Mouse (Mus musculus) megakaryocyte, embryonic 14.5 days (primary cell): ENCODE results near the gene Celf5.

Source experiments
- FLI1 ChIP-seq: IDR thresholded peaks from 2 replicates; pipeline ENCODE4 v1.6.1; 2012; ENCODE audit warnings: low read length, inconsistent platforms, mixed read lengths
- GATA1 ChIP-seq: IDR thresholded peaks from 3 replicates; pipeline ENCODE4 v1.6.1; 2012; ENCODE audit warnings: mixed read lengths, low read length, inconsistent platforms, borderline replicate concordance

DNA sequence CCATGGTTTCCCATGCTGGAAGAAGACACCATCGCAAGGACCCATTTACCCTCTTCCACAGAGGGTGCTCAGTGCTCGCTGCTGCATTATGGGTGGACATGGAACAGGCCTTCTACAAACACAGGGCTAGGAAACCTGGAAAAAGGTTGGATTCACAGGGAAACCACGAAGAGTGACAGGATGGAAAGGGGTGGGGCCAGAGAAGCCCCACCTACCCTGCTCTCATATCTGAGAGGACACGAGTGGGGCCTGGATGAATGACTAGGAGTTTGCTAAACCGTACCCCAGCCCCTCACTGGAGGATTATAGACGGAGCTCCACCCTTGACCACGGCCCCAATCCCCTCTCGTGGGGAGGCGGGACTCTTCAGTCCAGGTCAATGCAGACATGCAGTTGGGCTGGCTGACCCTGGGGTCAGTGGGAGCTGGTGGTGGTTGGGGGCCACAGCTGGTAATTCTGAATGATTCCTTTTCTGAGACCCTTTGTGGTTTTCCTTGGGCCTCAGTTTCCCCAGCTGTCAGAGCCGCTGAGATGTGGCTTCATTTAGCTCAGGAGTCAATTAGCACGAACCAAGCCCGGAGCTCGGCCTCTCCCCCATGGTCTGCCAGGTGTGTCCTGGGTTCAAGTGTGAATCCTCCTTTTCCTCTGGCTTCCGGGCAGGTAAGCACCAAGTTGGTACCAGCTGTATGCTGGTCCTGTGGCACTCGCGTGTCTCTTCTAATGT is 69.8 kb downstream of the Celf5 start:
- TF ChIP-seq GATA1 (no peak), FLI1 (no peak)
